Mouse (Mus musculus) ovary, postnatal 36 days (tissue): ENCODE results near the gene E2f4.
"Not testable (repeated sequence)": the region's sequence is repeated elsewhere in the genome, so short reads cannot be mapped to it uniquely, and the experiment has no call there.

Source experiments
- DNase-seq: peaks from one replicate; pipeline ENCODE4 v3.0.0; 2022; ENCODE audit warnings: low spot score, mixed read lengths

The E2f4 gene

DNA sequence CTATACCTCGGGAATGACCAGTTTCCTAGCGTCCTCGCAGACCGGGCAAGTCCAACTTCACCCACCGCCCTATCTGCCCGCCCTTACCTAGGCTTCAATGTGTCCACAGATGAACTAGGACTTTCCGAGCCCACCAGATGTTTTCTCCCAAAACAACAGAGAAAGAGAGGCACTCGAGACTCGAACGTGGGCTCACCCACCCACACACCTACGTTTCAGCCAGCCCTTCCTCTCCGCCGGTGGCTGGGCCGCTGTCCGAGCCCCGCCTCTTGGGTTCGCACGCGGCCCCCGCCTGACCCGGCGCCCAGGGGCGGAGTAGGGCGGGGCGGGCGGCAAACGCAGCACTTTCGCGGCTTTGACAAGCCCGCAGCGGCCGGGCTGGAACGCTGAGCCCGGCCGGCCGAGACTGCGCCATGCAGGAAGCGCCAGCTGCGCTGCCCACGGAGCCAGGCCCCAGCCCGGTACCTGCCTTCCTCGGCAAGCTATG lies 28.0 kb upstream of the E2f4 start, which contains the start of gene Hsf4:
Gene Hsf4, plus strand, starts transcription at position 341 of the 487 bp plus-strand sequence.
- peak; percentile 72 for DNase-seq

DNA sequence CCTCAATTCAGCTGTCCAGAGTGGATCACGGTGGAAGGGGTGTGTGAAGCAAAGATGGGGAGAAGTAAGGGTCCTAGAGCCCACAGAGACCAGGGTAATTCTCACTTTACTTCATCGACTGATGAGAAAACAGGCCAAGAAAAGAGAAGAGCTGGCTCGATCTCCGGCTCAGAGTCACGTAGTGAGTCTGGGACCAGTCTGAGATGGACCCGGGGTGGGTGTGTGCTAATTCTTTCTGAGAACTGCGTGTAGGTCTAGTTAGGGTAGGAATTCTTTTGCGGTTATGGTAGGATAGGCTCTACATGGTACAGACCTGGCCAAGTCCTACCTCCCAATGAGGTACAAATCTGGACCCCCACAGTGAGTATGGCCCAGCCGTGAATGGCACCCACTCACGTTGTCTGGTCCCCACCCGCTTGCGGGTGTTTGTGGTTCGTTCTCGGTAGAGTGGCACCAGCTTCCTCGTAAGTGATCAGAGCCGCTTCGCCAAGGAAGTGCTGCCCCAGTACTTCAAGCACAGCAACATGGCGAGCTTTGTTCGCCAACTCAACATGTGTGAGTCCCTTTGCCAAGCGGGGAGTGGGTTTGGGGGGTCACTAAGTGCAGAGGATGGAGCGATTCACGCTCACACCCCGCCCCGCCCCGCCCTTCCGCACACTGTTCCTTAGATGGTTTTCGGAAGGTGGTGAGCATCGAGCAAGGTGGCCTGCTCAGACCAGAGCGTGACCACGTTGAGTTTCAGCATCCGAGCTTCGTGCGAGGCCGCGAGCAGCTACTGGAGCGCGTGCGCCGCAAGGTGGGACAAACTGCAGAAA lies 27.2 kb upstream of the E2f4 start:
- DNase-seq = no peak

DNA sequence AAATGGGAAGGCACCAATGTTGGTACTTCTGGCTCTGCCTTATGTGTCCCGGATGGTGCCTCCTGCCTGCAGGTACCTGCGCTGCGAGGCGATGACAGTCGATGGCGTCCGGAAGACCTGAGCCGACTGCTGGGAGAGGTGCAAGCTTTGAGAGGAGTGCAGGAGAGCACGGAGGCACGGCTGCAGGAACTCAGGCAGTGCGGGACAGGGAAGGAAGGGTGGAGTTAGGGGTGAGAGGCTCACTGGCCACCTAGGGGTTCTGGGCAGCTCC lies 26.6 kb upstream of the E2f4 start:
- no peak for DNase-seq

DNA sequence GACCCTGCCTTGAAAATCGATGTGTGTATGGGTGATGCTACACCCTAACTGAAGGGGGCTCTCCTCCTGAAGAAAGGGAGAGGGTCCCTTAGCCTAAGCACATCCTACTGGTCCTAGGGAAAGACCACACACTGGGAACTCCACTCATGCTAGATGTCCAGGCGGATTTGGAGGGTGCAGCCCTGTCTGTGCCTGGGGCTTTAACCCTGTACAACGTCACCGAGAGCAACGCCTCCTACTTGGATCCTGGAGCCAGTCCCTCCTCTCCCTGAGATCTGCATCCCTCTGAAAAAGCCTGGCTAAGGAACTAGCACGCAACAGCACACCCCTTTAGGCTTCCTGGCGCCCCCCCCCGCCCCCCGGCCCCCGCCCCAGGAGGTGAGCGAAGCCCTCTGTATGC lies 22.1 kb upstream of the E2f4 start:
- DNase-seq = no peak

DNA sequence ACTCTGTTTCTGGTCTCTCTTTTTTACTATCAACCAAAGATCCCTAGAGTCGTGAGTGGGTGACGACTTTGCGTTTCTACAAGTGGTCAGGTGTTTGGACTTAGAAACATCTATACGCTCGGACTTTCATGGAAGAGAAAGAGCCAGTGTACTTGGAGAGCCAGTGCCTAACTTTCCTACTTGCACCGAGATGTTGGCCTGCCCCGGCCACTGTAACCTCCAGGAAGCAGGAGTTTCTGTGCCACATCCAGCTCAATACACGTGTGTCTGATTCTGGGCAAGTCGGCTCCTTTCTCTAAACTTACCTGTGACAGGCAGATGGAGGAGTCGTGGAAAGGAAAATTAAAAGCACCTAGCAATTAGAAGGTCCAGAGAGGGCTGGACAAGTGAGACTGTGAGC lies 21.6 kb upstream of the E2f4 start, which contains the start of gene Nol3:
Gene Nol3, plus strand, starts transcription at position 301 of the 400 bp plus-strand sequence.
- DNase-seq = no peak

DNA sequence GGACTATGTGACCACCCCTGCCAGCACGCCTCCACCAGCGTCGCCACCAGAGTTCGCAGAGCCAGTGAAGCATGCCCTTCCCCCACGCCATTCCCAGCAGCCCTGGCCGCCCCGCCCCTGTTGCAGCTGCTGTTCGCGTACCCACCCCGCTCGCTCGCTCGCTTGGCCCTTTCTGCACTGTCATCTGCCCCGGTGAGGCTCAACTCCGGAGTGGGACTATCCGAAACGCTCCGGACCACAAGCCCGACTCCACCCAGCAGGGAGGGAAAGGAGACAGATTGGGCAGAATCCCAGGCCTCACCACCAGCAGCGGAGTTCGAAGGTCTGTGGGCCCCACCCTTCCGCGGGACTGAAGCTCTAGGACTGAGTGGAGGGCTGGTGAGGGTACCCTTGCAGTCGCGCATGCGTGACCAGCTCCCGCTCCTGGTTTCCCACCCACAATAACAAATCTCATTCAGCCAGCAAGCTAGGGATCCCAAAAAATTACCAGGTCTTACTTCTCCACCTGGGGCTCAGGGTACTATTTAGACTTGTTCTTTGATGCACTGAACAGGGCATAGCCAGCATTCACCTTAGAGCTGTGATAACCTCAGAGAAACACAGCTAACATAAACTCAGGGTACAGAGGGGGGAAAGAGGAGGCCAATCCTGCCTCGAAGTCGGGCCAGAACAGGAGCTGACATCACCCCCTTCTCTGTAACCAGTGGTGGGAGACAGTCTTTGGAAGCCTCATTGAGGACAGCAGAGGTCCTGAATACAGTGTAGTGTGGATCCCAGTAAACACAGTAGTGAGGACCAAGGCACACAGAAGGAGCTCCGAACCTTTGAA lies 21.0 kb upstream of the E2f4 start:
- DNase-seq = peak; percentile 52

DNA sequence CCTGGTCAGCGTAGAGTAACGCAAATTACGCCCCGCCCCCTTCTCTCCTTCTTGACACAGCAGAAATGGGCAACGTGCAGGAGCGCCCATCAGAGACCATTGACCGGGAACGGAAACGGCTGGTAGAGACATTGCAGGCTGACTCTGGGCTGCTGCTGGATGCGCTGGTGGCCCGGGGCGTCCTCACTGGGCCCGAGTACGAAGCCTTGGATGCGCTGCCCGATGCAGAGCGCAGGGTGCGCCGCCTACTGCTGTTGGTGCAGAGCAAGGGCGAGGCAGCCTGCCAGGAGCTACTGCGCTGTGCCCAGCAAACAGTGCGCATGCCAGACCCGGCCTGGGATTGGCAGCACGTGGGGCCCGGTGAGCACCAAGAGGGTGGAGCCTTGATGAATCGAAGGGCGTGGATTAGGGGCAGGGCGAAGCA lies 18.5 kb upstream of the E2f4 start:
- DNase-seq = peak; percentile 84

DNA sequence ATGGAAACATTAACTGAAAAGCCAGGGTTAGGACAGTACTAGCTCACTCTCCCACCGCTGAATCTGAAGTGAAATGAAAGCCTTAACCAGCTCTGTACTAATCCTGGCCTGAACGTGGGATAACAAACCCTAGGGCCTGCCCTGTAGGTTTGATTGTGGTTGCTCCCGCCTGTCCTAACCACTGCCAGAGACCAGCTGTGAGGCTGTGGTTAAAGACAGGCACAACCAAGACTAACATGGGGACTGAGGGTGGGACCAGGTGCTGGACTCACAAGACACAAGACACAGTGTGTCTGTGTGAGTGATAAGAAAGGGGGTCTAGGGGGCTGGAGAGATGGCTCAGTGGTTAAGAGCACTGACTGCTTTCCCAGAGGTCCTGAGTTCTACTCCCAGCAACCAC lies 16.9 kb upstream of the E2f4 start:
- DNase-seq = no peak

DNA sequence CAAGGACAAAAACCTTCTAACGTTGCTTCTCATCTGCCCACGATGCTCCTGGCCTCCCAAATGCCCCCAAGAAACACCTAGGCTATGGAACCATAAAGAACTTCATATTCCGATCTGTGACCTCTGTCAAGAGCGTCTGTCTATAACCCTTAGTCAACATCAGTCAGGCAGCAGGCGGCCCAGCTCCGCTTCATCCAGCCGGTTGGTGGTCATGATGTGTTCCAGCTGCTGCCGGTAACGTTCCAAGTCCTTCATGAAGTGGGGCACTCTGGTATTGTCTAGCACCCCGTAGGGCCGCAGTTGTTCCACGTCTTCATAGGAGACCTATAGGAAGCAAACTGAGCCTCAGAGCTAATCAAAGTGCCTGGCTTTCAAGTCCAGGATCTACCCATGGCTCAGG lies 15.6 kb upstream of the E2f4 start:
- no peak for DNase-seq

DNA sequence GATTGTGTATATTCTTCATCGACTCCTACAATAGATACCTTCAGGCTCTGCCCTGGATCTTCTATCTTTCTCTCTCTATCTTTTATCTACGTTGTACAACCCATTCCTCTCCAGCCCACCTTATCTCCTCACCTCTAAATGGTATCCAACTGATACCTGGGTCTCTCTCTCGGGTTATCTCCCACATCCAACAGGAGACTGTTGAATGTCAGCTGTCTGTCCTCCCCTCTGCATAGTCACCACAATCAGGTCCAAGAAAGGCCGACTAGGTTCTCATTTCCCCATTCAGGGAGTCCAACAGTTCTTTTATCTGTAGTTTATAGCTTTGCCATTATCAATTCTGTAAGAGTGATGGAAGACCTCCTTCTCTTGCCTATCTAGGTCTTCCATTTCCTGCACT lies 15.2 kb upstream of the E2f4 start:
- no peak for DNase-seq

DNA sequence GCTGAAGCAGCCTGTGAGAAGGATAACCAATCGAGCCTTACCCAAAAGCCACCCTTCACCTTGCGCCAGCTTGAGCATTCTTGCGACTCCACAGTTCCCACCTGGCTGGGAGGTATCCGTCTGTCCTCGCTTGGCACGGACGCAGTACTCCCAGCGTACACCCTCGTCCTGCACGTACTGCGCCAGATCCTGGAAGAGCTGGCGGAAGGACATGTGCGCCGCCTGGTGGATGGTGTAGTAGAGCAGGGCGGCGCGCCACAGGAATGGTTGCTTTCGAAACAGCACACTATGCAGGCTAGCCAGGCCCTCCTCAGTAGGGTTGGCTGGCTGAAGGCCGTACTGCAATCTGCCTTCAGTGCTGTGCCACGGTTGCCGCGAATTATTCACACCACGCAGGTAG lies 14.4 kb upstream of the E2f4 start:
- DNase-seq = peak; percentile 55

DNA sequence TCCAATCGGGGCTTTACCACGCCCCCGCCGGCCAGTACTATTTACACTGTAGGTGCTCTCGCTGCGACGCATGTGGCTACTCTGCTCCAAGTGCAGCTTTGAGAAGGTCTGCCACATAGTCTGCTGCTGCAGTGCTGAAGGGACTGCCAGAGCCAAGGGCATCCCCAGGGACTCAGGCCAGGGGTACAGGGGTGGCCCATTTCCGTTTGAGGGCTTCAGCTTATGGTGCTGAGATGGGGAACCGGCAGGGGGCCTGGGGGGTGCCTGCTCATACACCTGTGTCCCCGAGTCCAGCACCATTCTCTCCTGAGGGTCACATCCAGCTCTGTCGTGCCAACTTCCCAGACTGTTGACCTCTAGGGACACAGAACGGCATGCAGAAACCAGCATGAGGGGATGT lies 11.9 kb upstream of the E2f4 start:
- DNase-seq = no peak

DNA sequence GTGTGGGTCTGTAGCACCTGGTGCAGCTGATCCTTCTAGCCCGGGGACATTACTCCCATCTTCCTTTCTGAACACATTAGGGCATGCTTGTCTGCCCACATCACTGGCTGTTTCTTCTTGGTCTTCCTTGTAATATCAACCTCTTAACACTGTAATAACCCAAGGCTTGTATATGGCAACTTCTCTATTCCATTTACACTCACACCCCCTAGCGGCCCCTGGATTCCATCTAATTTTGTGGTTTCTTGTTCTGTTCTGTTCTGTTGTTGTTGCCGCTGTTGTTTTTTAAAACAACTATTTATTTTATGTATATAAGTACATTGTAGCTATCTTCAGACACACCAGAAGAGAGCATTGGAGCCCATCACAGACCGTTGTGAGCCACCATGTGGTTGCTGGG lies 10.6 kb upstream of the E2f4 start:
- DNase-seq = no peak

DNA sequence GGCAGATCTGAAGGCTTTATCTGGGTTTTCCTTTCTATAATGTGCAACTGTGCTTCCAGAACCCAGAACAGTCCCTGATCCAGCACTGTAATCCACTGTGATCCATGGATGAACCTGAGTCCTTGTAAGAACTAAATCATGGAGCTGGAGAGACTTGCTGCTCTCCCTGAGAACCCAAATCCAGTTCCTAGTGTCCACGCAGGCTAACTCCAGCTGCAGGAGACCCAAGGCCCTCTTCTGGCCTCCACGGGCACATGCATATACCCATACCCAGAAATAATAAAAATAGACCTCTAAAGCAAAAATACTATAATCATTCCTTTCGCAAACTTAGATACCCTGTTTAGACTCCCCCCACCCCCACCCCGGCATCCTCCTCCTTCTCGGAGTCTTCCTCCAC lies 9.2 kb upstream of the E2f4 start:
- peak; percentile 2 for DNase-seq

DNA sequence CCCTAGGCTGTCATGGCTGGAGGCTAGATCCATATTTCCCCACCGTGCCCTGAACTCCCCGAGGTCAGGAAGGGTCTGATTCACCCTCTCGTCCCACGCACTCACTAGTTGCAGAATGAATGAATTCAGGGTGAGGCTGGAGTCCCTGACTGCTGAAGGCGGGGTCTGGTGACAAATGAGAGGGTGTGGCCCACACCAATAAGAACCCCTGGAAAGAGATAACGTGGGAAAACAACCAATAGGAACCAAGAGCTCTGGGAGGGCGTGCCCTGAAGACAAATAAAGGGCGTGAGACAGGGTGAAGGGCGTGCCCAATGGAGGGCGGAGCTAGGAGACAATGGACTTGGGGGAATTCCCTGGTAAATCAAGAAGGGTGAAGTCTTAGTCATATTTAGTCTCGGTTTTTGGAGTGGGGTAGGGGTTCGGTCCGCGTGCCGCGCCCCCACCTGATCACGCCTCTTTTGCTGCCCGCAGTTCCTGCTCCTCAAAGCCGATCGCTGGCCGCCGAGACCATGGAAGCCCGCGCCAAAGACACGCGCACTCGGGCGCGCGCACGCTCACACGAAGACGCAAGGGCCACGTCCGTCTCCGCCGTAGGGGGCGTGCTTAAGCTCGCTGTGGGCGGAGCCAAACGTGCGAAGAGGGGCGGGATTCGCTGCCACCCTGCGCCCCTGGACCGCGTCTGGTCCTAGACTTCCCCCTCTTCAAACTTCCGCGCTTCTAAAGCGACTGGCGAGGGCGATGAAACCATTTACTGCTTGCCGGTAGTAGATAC lies 8.3 kb upstream of the E2f4 start:
- peak; percentile 93 for DNase-seq

DNA sequence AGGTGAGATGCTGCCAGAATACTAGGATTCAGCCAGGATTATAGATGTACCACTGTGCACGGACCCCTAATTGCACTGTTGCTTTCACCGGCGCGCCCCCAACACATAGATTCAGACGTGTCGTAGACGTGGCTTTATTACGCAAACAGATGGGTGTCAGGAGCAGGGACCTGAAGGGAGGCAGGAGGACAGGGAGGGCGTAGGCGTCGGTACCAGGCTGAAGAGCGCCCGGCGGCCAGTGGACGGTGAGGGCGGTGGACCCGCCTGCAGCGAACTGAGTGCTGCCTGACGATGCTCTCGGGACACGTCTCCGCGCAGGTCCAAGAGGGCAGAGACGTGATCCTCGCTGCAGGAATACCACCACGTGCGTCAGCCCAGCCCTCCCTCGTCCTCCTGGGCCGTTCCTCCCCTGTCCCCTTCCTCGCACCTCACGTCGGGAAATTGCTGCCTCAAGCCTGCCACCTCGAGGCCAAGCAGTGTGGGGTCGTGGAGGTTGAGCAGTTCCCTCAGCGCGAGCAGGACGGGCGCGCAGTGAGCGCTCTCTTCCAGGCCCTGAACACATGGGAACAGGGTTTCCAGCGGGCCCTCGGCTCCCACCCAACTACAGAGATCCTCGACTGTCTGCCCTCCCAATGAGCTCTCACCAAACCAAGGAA lies 7.5 kb upstream of the E2f4 start, which contains the start of gene 4931428F04Rik:
Gene 4931428F04Rik, minus strand, starts transcription at position 60 of the 656 bp plus-strand sequence.
- DNase-seq = peak; percentile 61

DNA sequence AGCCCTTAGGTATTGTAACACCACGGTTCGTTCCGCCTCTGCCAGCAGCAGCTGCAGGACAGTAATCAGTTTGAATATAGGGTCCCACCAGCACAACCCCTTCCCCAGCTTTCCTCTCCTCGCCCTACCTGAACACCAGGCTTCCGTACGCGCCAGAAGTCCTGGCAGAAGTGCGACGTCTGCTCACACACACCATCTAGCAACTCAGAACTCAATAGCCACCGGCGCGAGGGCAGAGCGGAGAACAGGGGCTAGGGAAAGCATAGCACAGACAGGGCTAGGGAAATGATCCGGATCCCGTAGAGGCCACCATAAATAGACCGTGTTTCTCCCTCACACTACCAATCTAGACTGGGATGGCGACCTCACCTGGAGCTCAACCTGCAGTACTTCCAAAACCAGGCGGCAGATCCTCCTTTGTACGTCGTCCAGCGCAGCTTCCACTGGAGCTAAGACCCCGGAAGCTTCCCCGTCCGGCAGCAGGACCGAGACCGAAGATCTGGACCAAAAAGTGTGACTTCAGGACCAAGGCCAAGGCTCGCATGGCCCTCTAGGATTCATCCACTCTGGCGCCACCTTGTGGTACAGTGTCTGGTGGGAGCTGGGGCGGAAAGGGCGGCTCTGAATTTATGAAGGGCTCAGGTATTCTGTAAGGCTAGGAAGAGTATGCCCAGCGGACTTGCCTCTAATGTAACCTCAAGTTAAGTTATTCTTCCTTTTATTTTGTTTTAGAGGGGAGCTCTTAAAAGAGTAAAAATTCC lies 6.7 kb upstream of the E2f4 start:
- DNase-seq = peak; percentile 85

DNA sequence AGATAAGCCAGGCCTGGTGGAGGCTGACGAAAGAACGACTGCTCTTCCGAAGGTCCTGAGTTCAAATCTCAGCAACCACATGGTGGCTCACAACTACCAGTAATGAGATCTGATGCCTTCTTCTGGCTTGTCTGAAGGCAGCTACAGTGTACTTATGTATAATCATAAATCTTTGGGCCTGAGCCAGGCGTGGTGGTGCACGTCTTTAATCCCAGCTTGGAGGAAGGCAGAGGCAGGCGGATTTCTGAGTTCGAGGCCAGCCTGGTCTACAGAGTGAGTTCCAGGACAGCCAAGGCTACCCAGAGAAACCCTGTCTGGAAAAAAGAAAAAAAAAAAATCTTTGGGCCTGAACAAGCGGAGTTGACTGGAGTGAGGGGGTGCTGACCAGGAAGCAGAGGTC lies 6.1 kb upstream of the E2f4 start:
- peak; percentile 4 for DNase-seq

DNA sequence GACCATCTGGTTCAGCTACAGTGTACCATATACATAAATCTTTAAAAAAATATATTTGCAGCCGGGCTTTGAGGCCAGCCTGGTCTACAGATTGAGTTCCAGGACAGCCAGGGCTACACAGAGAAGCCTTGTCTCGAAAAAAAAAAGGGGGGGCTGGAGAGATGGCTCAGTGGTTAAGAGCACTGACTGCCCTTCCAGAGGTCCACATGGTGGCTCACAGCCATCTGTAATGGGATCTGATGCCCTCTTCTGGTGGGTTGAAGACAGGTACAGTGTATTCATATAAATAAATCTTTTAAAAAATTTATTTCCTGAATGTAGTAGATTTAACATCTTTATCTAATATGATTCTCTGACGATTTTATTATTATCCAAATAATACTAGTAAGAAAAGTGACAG lies 5.7 kb upstream of the E2f4 start:
- not testable (repeated sequence) for DNase-seq

DNA sequence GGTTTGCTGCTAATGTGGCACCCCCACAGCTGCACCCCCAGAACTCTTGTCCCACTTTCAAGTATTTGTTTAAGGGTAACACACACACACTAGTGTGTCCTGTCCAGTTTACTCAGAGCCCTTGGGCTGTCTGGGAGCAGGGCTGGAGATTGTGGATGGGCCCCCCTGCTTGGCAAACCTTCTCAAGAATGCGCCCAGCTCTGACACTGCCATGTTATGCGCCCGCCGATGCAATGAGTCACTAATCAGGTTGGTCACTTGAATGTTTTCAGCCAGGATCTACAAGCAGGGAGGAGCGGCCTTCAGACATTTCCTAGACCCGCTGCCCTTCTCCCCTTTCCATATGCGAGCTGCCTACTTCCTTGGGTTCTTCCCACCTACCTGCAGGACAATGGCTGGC lies 5.0 kb upstream of the E2f4 start:
- DNase-seq = peak; percentile 3

DNA sequence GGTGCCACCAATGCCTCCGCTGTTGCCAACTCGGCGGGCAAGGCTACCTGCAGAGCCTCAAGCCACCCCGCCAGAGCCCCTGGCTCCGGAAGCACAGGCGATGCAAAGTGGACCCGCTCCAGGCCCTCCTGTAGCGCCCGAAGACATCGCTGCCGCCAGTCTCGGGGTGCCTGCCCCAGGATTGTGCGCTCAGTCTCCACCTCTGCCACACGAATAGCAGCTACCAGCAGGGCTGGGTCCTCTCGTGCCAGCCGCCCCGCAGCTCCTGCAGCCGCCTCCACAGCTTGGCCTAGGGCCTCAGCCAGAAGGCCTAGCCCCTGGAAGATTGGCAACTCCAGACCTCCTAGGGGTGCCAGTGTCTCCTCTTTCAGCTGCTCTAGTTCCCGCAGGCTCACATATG lies 4.1 kb upstream of the E2f4 start:
- no peak for DNase-seq
